Mouse (Mus musculus) testis, adult 2 months (tissue): ENCODE measurements at regions not wholly inside any gene's neighbourhood (a gene's known extent, or its start where the extent isn't known, plus 50 kb on each side); places are given as distances from the start of the nearest gene placed in this dataset.

Experiments
- CTCF ChIP-seq: fragments of 200-500 bp; IDR thresholded peaks from 2 replicates; pipeline ENCODE4 v1.5.1; 2012; ENCODE audit warnings: low read depth, mild to moderate bottlenecking, inconsistent platforms, low read length, moderate library complexity; ENCODE audit not compliant: control insufficient read depth, insufficient read depth, insufficient replicate concordance
- POLR2A ChIP-seq: fragments of 200-500 bp; IDR thresholded peaks from 2 replicates; pipeline ENCODE4 v1.6.1; 2012; ENCODE audit warnings: low read depth, mild to moderate bottlenecking, inconsistent platforms, low read length, moderate library complexity; ENCODE audit not compliant: control insufficient read depth

DNA sequence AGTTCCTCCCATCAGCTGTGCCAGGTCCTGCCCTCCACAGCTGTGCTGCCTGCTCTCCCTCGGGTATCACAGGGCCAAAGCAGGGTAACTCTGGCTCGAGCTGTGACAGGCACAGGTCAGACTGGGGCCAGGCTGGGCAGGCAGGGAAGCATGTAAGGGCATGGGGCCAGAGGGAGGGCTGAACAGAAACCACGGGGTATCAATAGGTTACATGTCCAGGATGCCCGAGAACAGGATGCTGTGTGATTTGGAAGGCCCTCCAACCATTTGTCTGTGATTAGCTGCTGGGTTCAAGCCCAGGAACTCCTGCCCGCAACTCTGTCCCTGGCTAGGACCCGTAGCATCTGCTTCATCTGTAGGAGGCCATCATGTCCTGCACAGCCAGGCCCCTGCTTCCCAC, 391.9 kb downstream of the Fam19a5 start:
- TF ChIP-seq POLR2A (no peak), CTCF (no peak)
